Mouse (Mus musculus): ENCODE data around the gene Ercc6l. TPM values are rescaled to one million over a fixed set of nuclear protein-coding genes. Genes with fewer than 3 reads are reported as not detected.
"Not testable (repeated sequence)": the region's sequence is repeated elsewhere in the genome, so short reads cannot be mapped to it uniquely, and the experiment has no call there.

Ercc6l gene
- total RNA-seq, 2 experiments from 2014 or later, result 0.69 to 0.88 TPM

DNA sequence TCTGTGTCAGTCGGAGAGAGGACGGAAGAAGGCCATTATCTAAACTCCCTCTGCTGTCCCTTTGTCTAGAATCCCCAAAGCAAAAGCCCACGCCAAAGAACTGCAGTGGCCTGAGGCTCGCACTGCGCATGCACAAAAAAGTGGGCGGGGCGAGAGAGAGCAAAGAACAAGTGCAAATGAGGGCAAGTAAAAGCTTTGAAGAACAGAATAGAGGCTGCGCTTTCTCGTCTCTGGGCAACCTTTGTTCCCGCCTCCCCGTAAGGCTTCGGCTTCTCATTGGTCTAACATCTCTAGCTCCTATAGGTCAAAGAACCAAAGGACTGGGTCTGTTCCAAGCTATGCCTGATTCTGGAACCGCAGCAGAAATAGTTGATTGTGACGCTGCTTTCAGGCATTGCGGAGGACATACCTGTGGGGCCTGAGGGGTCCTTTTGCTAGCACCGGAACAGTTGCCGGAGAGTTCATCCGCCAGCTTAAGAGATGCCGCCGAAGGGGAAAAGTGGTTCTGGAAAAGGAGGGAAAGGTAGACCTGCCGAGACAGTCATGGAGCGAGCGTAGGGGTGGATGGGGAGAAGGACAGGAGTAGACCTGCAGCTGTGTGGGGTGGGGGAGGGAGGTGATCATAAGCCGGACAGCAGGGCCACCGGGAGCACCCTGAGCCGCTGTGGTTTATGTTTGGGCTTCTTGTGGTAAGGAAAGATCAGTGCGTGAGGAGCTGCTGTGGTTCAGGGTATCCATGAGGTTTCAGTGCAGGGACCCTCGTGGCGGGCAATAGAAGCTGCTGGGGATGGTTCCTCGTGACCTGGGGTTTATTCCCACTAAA, 37.6 kb downstream of the Ercc6l start, which contains the start of gene Pin4:
Pin4 (plus strand) TSS at position 406 of the 823 bp plus-strand sequence.
- DNase-seq, result peak; percentile 92
- intact Hi-C loops (cut with DNase I; ENCODE audit: low total_unique reads), result no loop called here

- no peak for DNase-seq
- intact Hi-C loops (cut with DNase I; ENCODE audit: low total_unique reads), result no loop called here
These were observed 41.2 kb downstream of the Ercc6l start for GRCm38 (mm10) chrX:102115676-102116075.

DNA sequence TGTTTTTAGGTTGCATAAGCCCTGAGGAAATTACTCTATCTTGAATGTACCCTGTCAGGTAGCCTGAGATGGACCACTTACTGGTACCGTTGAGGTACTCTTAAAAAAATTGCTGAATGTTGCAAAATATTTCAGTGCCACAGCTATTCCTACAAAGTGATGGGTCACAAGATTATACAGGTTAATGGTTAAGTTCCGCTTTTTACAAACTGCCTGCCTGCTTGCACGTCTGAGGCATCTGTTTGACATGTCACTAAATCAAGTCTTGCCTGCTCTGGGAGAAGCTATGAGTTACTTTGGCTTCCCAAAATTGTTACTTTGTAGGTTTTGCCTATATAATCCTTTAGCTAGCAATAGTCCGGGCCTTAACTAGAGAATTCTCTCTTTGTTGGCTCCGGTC, 47.5 kb downstream of the Ercc6l start:
- DNase-seq; intact Hi-C loops (cut with DNase I; ENCODE audit: low total_unique reads): not testable (repeated sequence)

DNA sequence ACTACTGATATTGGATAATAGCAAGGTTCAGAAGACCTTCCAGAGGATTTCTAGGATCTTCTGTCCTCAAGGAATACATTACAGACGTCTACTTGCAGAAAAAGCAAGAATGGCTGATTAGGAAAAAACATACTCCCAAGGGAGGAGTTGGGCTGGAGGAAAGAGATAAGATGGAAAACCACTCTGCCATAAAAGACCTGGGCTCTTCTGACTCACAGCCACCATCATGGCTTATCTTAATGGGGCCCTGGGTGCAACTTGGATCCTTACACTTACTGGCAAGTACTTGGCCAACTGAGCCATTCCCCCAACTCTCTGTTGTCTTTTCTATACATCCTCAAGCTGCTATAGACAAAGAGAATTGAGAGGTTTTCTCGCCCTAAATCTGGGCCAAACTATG, 53.1 kb downstream of the Ercc6l start:
- intact Hi-C loops (cut with DNase I; ENCODE audit: low total_unique reads); DNase-seq: not testable (repeated sequence)

GRCm38 (mm10) chrX:102101886-102102285, 55.0 kb downstream of the Ercc6l start:
- intact Hi-C loops (cut with DNase I; ENCODE audit: low total_unique reads), result no loop called here
- DNase-seq, result no peak

GRCm38 (mm10) chrX:102094381-102094904, 62.4 kb downstream of the Ercc6l start:
- intact Hi-C loops (cut with DNase I; ENCODE audit: low total_unique reads), result no loop called here
- DNase-seq, result no peak

Other genes with a start within 250 kb of the Ercc6l start
- gene Rtl5, start 85.8 kb downstream of the Ercc6l start, total RNA-seq (2021), result 1 to 10 TPM; 1.2 to 2.0 TPM
- 10 to 100 TPM; 23.9 to 28.3 TPM for gene Pin4, start 37.6 kb downstream of the Ercc6l start, total RNA-seq (2021)
- gene Rps4x, start 32.3 kb upstream of the Ercc6l start, total RNA-seq (2021), result 100 to 1,000 TPM; 766 to 779 TPM
- 1 to 10 TPM; 2.1 to 2.5 TPM for gene Cited1, start 95.1 kb upstream of the Ercc6l start, total RNA-seq (2021)

Measured in gastrocnemius, postnatal 14 days (tissue).